8 mouse cellular contexts compared by ENCODE assay signal in genomic region chr11:60776829-60777740, GRCm38 (mm10). TPM values are rescaled to one million over a fixed set of nuclear protein-coding genes. Genes with fewer than 3 reads are reported as not detected.
A peak's percentile ranks its signal among the peaks of the same experiment; 100 is the strongest.
DNase-seq lines count a peak whose midpoint lies in the region; ATAC-seq and TF ChIP-seq lines count a peak whose summit lies in the region.

Top3a (minus strand) TSS chr11:60777365.
Smcr8 (plus strand) TSS chr11:60777524.

- no peak for TF ChIP-seq CTCF in lung, postnatal 0 days (IDR thresholded peaks at IDR 0.05)

- no peaks in the 10 kb centered on the region for H3K9me3 ChIP-seq in hindbrain, embryonic 10.5 days
- H3K9me3 ChIP-seq in lung, postnatal 0 days (ENCODE audit: low read length) = no peaks in the 10 kb centered on the region

- peak; percentile 98 for ATAC-seq in frontal cortex, adult (ENCODE audit: low TSS enrichment)
- peak; percentile 96 for ATAC-seq in lung, postnatal 0 days

- DNase-seq in MN1 (ENCODE audit: low spot score) = peak; percentile 95
- peak; percentile 87 for DNase-seq in cerebellum, adult 9-10 months
- DNase-seq in hindbrain, embryonic 10.5 days (ENCODE audit: low spot score) = peak; percentile 90
- DNase-seq in layer of hippocampus, adult 9-11 months = peak; percentile 92
- DNase-seq in lung, postnatal 0 days (ENCODE audit: low spot score) = peak; percentile 98
- DNase-seq in ovary, postnatal 14 days (ENCODE audit: low spot score) = peak; percentile 59
- peak; percentile 83 for DNase-seq in thymus, postnatal 14 days

- H3K9ac ChIP-seq in lung, postnatal 0 days (replicated peaks; ENCODE audit: low read depth) = peak within 1 kb of the TSS; percentile 69

- TF ChIP-seq EP300 in lung, postnatal 0 days (IDR thresholded peaks at IDR 0.05) = peak; percentile 73; the same call in 1 of the 2 replicates

- peaks cover 36% of the 10 kb centered on the region for H3K36me3 ChIP-seq in hindbrain, embryonic 10.5 days
- H3K36me3 ChIP-seq in lung, postnatal 0 days (ENCODE audit: insufficient read depth, low read length) = no peaks in the 10 kb centered on the region; the same call in 1 of the 2 replicates

- peaks cover 65% of the 10 kb centered on the region for H3K4me1 ChIP-seq in hindbrain, embryonic 10.5 days (replicated peaks)
- peaks cover 52% of the 10 kb centered on the region for H3K4me1 ChIP-seq in lung, postnatal 0 days (ENCODE audit: insufficient read depth, low read depth, low read length)

- peak within 1 kb of the TSS; percentile 81 for H3K4me3 ChIP-seq in hindbrain, embryonic 10.5 days
- peak within 1 kb of the TSS; percentile 71 for H3K4me3 ChIP-seq in lung, postnatal 0 days (ENCODE audit: low read depth, low read length)

- under 1% methylated on average over 62 of the region's 62 CpGs for WGBS in hindbrain, embryonic 10.5 days
- WGBS in lung, postnatal 0 days = under 1% methylated on average over 62 of the region's 62 CpGs

- peak within 1 kb of the TSS; percentile 87 for H3K27ac ChIP-seq in hindbrain, embryonic 10.5 days
- H3K27ac ChIP-seq in lung, postnatal 0 days (ENCODE audit: low read length) = peak within 1 kb of the TSS; percentile 78

- H3K4me2 ChIP-seq in lung, postnatal 0 days (replicated peaks; ENCODE audit: low read depth, low read length) = peak within 1 kb of the TSS; percentile 70

- no peaks in the 10 kb centered on the region for H3K27me3 ChIP-seq in hindbrain, embryonic 10.5 days (ENCODE audit: insufficient read depth, poor library complexity, severe bottlenecking)
- no peaks in the 10 kb centered on the region for H3K27me3 ChIP-seq in lung, postnatal 0 days (replicated peaks; ENCODE audit: insufficient read depth, low read length)

RNA-seq across cellular contexts. Expression of gene Top3a, which starts in this region (rescaled TPM):
- polyA plus RNA-seq in hindbrain, embryonic 10.5 days (2016; fragmentation: Nextera tagmentation; extraction: Ambion mirVana) = 17.8 and 24.3 TPM in 2 replicates
- polyA plus RNA-seq in lung, postnatal 0 days (2015; fragmentation: Nextera tagmentation; extraction: Ambion mirVana) = 6.1 and 6.7 TPM in 2 replicates

RNA-seq across cellular contexts. Expression of gene Smcr8, which starts in this region (rescaled TPM):
- polyA plus RNA-seq in hindbrain, embryonic 10.5 days (2016; fragmentation: Nextera tagmentation; extraction: Ambion mirVana) = 6.9 and 8.4 TPM in 2 replicates
- 2.5 and 3.0 TPM in 2 replicates for polyA plus RNA-seq in lung, postnatal 0 days (2015; fragmentation: Nextera tagmentation; extraction: Ambion mirVana)

Comparison
In these comparisons a context has a peak if more than half of its experiments do, and no peak if none do; other contexts are left out.
1. Peak in every context shown above with its lines: DNase-seq, ATAC-seq, H3K4me3 ChIP-seq and H3K27ac ChIP-seq.